Mouse (Mus musculus): ENCODE results near the gene Crygd. TPM values are rescaled to one million over a fixed set of nuclear protein-coding genes. Genes with fewer than 3 reads are reported as not detected.

Gene Crygd
- polyA plus RNA-seq, 1 experiment from 2014 or later: not detected

- H3K4me1 ChIP-seq (replicated peaks; ENCODE audit: insufficient read depth, low read length): no peaks in the 10 kb centered on the region
- H3K4me3 ChIP-seq (replicated peaks; ENCODE audit: low read depth, low read length): no peak within 1 kb of the TSS
- ATAC-seq (replicated peaks; ENCODE audit: low FRiP score, low read depth): no peak
- DNase-seq (ENCODE audit: low spot score): no peak
- H3K4me2 ChIP-seq (ENCODE audit: low read length): no peak within 1 kb of the TSS
- no peaks in the 10 kb centered on the region for H3K9me3 ChIP-seq (replicated peaks; ENCODE audit: low read length)
- no peak for TF ChIP-seq CTCF (IDR thresholded peaks at IDR 0.05; ENCODE audit: low read depth)
- no peaks in the 10 kb centered on the region for H3K27me3 ChIP-seq (ENCODE audit: insufficient read depth, low read length)
- WGBS: 90% methylated on average over 11 of the region's 11 CpGs
- H3K27ac ChIP-seq: no peak within 1 kb of the TSS
- H3K9ac ChIP-seq (ENCODE audit: low read depth, low read length): no peak within 1 kb of the TSS
- no peaks in the 10 kb centered on the region for H3K36me3 ChIP-seq (ENCODE audit: insufficient read depth, low read length)
Observed at GRCm38 (mm10) chr1:65103273-65103672, 40.0 kb upstream of the Crygd start, which contains the start of gene Cryga. Cryga (minus strand) TSS chr1:65103373.

DNA sequence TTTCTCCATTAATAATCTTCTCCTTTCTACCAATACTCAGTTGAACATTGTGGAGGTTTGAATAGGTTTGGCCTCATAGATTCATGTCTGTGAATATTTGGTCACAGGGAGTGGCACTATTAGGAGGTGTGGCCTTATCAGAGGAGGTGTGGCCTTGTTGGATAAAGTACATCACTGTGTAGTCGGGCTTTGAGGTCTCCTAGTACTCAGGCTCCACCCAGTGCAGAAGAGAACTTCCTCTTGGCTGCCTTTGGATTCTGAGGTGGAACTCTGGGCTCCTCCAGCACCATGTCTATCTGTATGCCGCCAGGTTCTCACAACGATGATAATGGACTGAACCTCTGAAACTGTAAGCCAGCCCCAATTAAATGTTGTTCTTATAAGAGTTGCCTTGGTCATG lies 33.7 kb upstream of the Crygd start:
- Histone ChIP-seq H3K27me3 (ENCODE audit: insufficient read depth, low read length) (no peaks in the 10 kb centered on the region), H3K9me3 (replicated peaks; ENCODE audit: low read length) (no peaks in the 10 kb centered on the region), H3K9ac (ENCODE audit: low read depth, low read length) (no peak overlapping the region), H3K4me3 (replicated peaks; ENCODE audit: low read depth, low read length) (no peak overlapping the region), H3K36me3 (ENCODE audit: insufficient read depth, low read length) (no peaks in the 10 kb centered on the region), H3K4me1 (replicated peaks; ENCODE audit: insufficient read depth, low read length) (no peaks in the 10 kb centered on the region), H3K27ac (no peak overlapping the region), H3K4me2 (ENCODE audit: low read length) (no peak overlapping the region)
- no peak for TF ChIP-seq CTCF (IDR thresholded peaks at IDR 0.05; ENCODE audit: low read depth)
- ATAC-seq (replicated peaks; ENCODE audit: low FRiP score, low read depth) (no peak), DNase-seq (ENCODE audit: low spot score) (no peak)
- 81% methylated on average over 3 of the region's 3 CpGs for WGBS

- no peak overlapping the region for H3K9ac ChIP-seq (ENCODE audit: low read depth, low read length)
- ATAC-seq (replicated peaks; ENCODE audit: low FRiP score, low read depth): no peak
Observed at GRCm38 (mm10) chr1:65091566-65091965, 28.3 kb upstream of the Crygd start.

DNA sequence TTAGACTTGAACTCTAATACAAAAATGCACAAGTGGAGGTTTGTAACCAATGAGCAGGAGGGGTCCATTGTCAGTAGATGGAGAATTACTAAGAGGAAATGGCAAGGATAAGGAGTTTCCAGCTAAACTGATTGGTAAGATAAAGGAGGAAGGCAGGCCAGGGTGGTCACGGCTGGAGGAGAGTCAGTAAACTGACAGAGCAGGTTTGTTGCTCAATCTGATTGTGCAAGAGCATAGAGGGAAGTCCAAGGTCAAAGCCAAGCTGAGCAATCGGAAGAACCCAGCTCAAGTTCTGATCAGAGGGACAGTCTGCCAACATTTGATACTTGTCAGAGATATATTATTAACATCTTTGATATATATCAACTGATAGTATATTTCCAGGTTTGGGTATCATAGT lies 27.1 kb upstream of the Crygd start:
- Histone ChIP-seq H3K9me3 (replicated peaks; ENCODE audit: low read length) (no peaks in the 10 kb centered on the region), H3K4me1 (replicated peaks; ENCODE audit: insufficient read depth, low read length) (no peaks in the 10 kb centered on the region), H3K4me3 (replicated peaks; ENCODE audit: low read depth, low read length) (no peak overlapping the region), H3K4me2 (ENCODE audit: low read length) (no peak overlapping the region), H3K27me3 (ENCODE audit: insufficient read depth, low read length) (no peaks in the 10 kb centered on the region), H3K27ac (no peak overlapping the region), H3K9ac (ENCODE audit: low read depth, low read length) (no peak overlapping the region), H3K36me3 (ENCODE audit: insufficient read depth, low read length) (no peaks in the 10 kb centered on the region)
- TF ChIP-seq CTCF (IDR thresholded peaks at IDR 0.05; ENCODE audit: low read depth): no peak
- 60% methylated on average over 2 of the region's 2 CpGs for WGBS
- DNase-seq (ENCODE audit: low spot score): no peak
- ATAC-seq (replicated peaks; ENCODE audit: low FRiP score, low read depth): no peak

More at GRCm38 (mm10) chr1:65091566-65091965, 28.3 kb upstream of the Crygd start:
- H3K27ac ChIP-seq: no peak overlapping the region
- no peak for TF ChIP-seq CTCF (IDR thresholded peaks at IDR 0.05; ENCODE audit: low read depth)
- no peaks in the 10 kb centered on the region for H3K4me1 ChIP-seq (replicated peaks; ENCODE audit: insufficient read depth, low read length)
- H3K36me3 ChIP-seq (ENCODE audit: insufficient read depth, low read length): no peaks in the 10 kb centered on the region
- no peak overlapping the region for H3K4me3 ChIP-seq (replicated peaks; ENCODE audit: low read depth, low read length)
- 88% methylated on average over 3 of the region's 3 CpGs for WGBS
- no peak for DNase-seq (ENCODE audit: low spot score)
- H3K9me3 ChIP-seq (replicated peaks; ENCODE audit: low read length): no peaks in the 10 kb centered on the region
- H3K27me3 ChIP-seq (ENCODE audit: insufficient read depth, low read length): no peaks in the 10 kb centered on the region
- H3K4me2 ChIP-seq (ENCODE audit: low read length): no peak overlapping the region

DNA sequence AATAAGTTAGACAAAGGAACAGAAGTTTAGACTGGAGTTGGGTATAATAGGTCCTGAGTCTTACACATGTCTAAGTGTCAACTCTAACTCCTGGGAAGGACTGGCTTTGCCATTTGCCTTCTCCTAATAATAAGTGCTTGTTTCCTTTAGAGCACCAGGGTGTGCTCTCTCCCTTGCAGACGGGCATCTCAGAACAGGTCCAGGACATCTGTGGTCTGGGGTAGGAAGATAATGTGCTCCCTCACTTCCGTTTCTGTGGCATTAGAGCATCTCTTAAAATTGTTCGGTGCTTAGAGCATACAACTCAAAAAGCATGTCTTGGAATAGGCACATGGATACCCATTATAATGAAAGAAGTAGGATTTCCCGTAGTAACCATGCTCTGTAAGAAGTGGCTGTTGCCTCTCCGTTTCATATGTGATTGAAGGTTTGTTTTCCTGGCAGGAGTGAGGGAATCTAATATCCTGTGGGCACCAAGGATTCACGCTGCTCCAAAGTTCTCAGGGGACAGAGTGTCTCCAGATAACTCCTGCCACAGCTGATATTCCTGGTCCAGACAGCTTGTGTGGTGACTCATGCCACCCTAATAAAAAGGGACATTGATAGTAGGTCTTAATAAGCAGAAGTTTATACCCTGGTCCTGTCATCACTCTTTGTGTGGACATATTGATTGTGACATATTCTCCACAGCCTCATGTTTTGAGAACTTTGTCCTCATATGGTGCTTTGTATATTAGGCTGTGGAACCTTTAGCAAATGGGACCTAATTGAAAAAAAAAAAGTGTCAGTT lies 25.5 kb upstream of the Crygd start:
- ATAC-seq (replicated peaks; ENCODE audit: low FRiP score, low read depth) (no peak), DNase-seq (ENCODE audit: low spot score) (no peak)
- WGBS: 65% methylated on average over 6 of the region's 6 CpGs
- no peaks in the 10 kb centered on the region for H3K9me3 ChIP-seq (replicated peaks; ENCODE audit: low read length)
- H3K36me3 ChIP-seq (ENCODE audit: insufficient read depth, low read length): no peaks in the 10 kb centered on the region
- H3K9ac ChIP-seq (ENCODE audit: low read depth, low read length): no peak overlapping the region
- H3K27me3 ChIP-seq (ENCODE audit: insufficient read depth, low read length): no peaks in the 10 kb centered on the region
- no peak overlapping the region for H3K4me2 ChIP-seq (ENCODE audit: low read length)
- no peak overlapping the region for H3K27ac ChIP-seq
- no peaks in the 10 kb centered on the region for H3K4me1 ChIP-seq (replicated peaks; ENCODE audit: insufficient read depth, low read length)
- H3K4me3 ChIP-seq (replicated peaks; ENCODE audit: low read depth, low read length): no peak overlapping the region
- no peak; the same call in 1 of the 2 replicates for TF ChIP-seq CTCF (IDR thresholded peaks at IDR 0.05; ENCODE audit: low read depth)

GRCm38 (mm10) chr1:65082188-65082587 lies 18.9 kb upstream of the Crygd start, which contains the start of gene Crygb:
Crygb (minus strand) TSS chr1:65082288.
- no peaks in the 10 kb centered on the region for H3K36me3 ChIP-seq (ENCODE audit: insufficient read depth, low read length)
- H3K9ac ChIP-seq (ENCODE audit: low read depth, low read length): no peak within 1 kb of the TSS
- no peak within 1 kb of the TSS for H3K4me2 ChIP-seq (ENCODE audit: low read length)
- H3K4me1 ChIP-seq (replicated peaks; ENCODE audit: insufficient read depth, low read length): no peaks in the 10 kb centered on the region
- DNase-seq (ENCODE audit: low spot score) (no peak), ATAC-seq (replicated peaks; ENCODE audit: low FRiP score, low read depth) (no peak)
- H3K27ac ChIP-seq: no peak within 1 kb of the TSS
- H3K27me3 ChIP-seq (ENCODE audit: insufficient read depth, low read length): no peaks in the 10 kb centered on the region
- TF ChIP-seq CTCF (IDR thresholded peaks at IDR 0.05; ENCODE audit: low read depth): no peak
- no peaks in the 10 kb centered on the region for H3K9me3 ChIP-seq (replicated peaks; ENCODE audit: low read length)
- 42% methylated on average over 7 of the region's 7 CpGs for WGBS
- H3K4me3 ChIP-seq (replicated peaks; ENCODE audit: low read depth, low read length): no peak within 1 kb of the TSS

Data from kidney, postnatal 0 days (tissue).